Mouse (Mus musculus): Measurements from ENCODE around the gene St6galnac5. TPM values are rescaled to one million over a fixed set of nuclear protein-coding genes. Genes with fewer than 3 reads are reported as not detected.

Gene St6galnac5
- total and polyA plus RNA-seq, 2 experiments from 2014 or later, result 12.4 to 12.9 TPM

- Histone ChIP-seq H3K36me3 (ENCODE audit: insufficient read depth, low read length) (no peaks in the 10 kb centered on the region), H3K9me3 (ENCODE audit: low read length) (no peaks in the 10 kb centered on the region), H3K27ac (no peak overlapping the region), H3K4me3 (ENCODE audit: low read length) (no peak overlapping the region), H3K27me3 (ENCODE audit: insufficient read depth, low read length) (no peaks in the 10 kb centered on the region), H3K9ac (replicated peaks; ENCODE audit: low read length) (no peak overlapping the region), H3K4me1 (ENCODE audit: insufficient read depth, low read length) (no peaks in the 10 kb centered on the region), H3K4me2 (ENCODE audit: low read depth, low read length) (no peak overlapping the region)
- DNase-seq (ENCODE audit: low spot score) (no peak), ATAC-seq (no peak)
- TF ChIP-seq CTCF (IDR thresholded peaks at IDR 0.05; ENCODE audit: low read depth), result peak; percentile 30; the same call in 1 of the 2 replicates
- WGBS, result 85% methylated on average over 6 of the region's 6 CpGs
Measured at GRCm38 (mm10) chr3:152875723-152876290, 106.2 kb downstream of the St6galnac5 start.

GRCm38 (mm10) chr3:152874431-152875355 is 107.4 kb downstream of the St6galnac5 start:
- no peaks in the 10 kb centered on the region for H3K27me3 ChIP-seq (ENCODE audit: insufficient read depth, low read length)
- H3K27ac ChIP-seq, result no peak overlapping the region
- H3K9ac ChIP-seq (replicated peaks; ENCODE audit: low read length), result no peak overlapping the region
- no peaks in the 10 kb centered on the region for H3K9me3 ChIP-seq (ENCODE audit: low read length)
- no peak for TF ChIP-seq CTCF (IDR thresholded peaks at IDR 0.05; ENCODE audit: low read depth)
- ATAC-seq (no peak), DNase-seq (ENCODE audit: low spot score) (peak; percentile 28)
- H3K4me1 ChIP-seq (ENCODE audit: insufficient read depth, low read length), result no peaks in the 10 kb centered on the region
- no peak overlapping the region for H3K4me2 ChIP-seq (ENCODE audit: low read depth, low read length)
- no peaks in the 10 kb centered on the region for H3K36me3 ChIP-seq (ENCODE audit: insufficient read depth, low read length)
- 70% methylated on average over 17 of the region's 17 CpGs for WGBS
- no peak overlapping the region for H3K4me3 ChIP-seq (ENCODE audit: low read length)

- ATAC-seq, result no peak
- no peak overlapping the region for H3K4me3 ChIP-seq (ENCODE audit: low read length)
- H3K9ac ChIP-seq (replicated peaks; ENCODE audit: low read length), result no peak overlapping the region
- H3K27ac ChIP-seq, result no peak overlapping the region
- H3K9me3 ChIP-seq (ENCODE audit: low read length), result no peaks in the 10 kb centered on the region
- no peak overlapping the region for H3K4me2 ChIP-seq (ENCODE audit: low read depth, low read length)
- WGBS, result 32% methylated on average over 6 of the region's 6 CpGs
- TF ChIP-seq CTCF (IDR thresholded peaks at IDR 0.05; ENCODE audit: low read depth), result no peak
- DNase-seq (ENCODE audit: low spot score), result peak; percentile 42
- no peaks in the 10 kb centered on the region for H3K36me3 ChIP-seq (ENCODE audit: insufficient read depth, low read length)
- no peaks in the 10 kb centered on the region for H3K27me3 ChIP-seq (ENCODE audit: insufficient read depth, low read length)
- 0 out of 2 replicates have a peak, but pooled peaks cover 6% of the 10 kb centered on the region for H3K4me1 ChIP-seq (ENCODE audit: insufficient read depth, low read length)
Measured at GRCm38 (mm10) chr3:152872596-152872995, 109.5 kb downstream of the St6galnac5 start.

- no peaks in the 10 kb centered on the region for H3K9me3 ChIP-seq (ENCODE audit: low read length)
- H3K9ac ChIP-seq (replicated peaks; ENCODE audit: low read length), result no peak overlapping the region
- no peak for TF ChIP-seq CTCF (IDR thresholded peaks at IDR 0.05; ENCODE audit: low read depth)
- no peak for ATAC-seq
- H3K4me2 ChIP-seq (ENCODE audit: low read depth, low read length), result no peak overlapping the region
- H3K4me1 ChIP-seq (ENCODE audit: insufficient read depth, low read length), result 0 out of 2 replicates have a peak, but pooled peaks cover 8% of the 10 kb centered on the region
- DNase-seq (ENCODE audit: low spot score), result no peak
- H3K36me3 ChIP-seq (ENCODE audit: insufficient read depth, low read length), result no peaks in the 10 kb centered on the region
- 50% methylated on average over 12 of the region's 12 CpGs for WGBS
- H3K27ac ChIP-seq, result no peak overlapping the region
- H3K27me3 ChIP-seq (ENCODE audit: insufficient read depth, low read length), result no peaks in the 10 kb centered on the region
- H3K4me3 ChIP-seq (ENCODE audit: low read length), result no peak overlapping the region
Measured at GRCm38 (mm10) chr3:152872054-152872453, 110.0 kb downstream of the St6galnac5 start.

GRCm38 (mm10) chr3:152867654-152868525 is 114.2 kb downstream of the St6galnac5 start:
- DNase-seq (ENCODE audit: low spot score), result peak; percentile 38
- WGBS, result 51% methylated on average over 12 of the region's 12 CpGs
- TF ChIP-seq CTCF (IDR thresholded peaks at IDR 0.05; ENCODE audit: low read depth), result no peak

More at GRCm38 (mm10) chr3:152867654-152868525, 114.2 kb downstream of the St6galnac5 start:
- no peak overlapping the region for H3K4me3 ChIP-seq (ENCODE audit: low read length)
- H3K36me3 ChIP-seq (ENCODE audit: insufficient read depth, low read length), result no peaks in the 10 kb centered on the region
- peak; percentile 18; the same call in 1 of the 2 replicates for ATAC-seq
- no peaks in the 10 kb centered on the region for H3K9me3 ChIP-seq (ENCODE audit: low read length)
- H3K4me1 ChIP-seq (ENCODE audit: insufficient read depth, low read length), result 0 out of 2 replicates have a peak, but pooled peaks cover 8% of the 10 kb centered on the region
- no peak overlapping the region for H3K4me2 ChIP-seq (ENCODE audit: low read depth, low read length)
- H3K9ac ChIP-seq (replicated peaks; ENCODE audit: low read length), result no peak overlapping the region
- H3K27ac ChIP-seq, result no peak overlapping the region
- no peaks in the 10 kb centered on the region for H3K27me3 ChIP-seq (ENCODE audit: insufficient read depth, low read length)

Measured in hindbrain, postnatal 0 days (tissue).